Mouse (Mus musculus) hindbrain, embryonic 12.5 days (tissue): ENCODE measurements around the gene Ccdc130. TPM values are rescaled to one million over a fixed set of nuclear protein-coding genes. Genes with fewer than 3 reads are reported as not detected.
A peak's percentile ranks its signal among the peaks of the same experiment; 100 is the strongest.

ENCODE experiments used
- ATAC-seq: fragments of 200-750 bp; cut with Nextera tagmentation; 2 replicates; pipeline ENCODE4 v1.8.0; 2017; ENCODE audit warnings: moderate TSS enrichment; ENCODE audit not compliant: low FRiP score
- H3K27ac ChIP-seq: fragments of 300-500 bp; sonication (generic); 2 replicates; pipeline ENCODE4 v1.5.1; 2016; ENCODE audit warnings: mild to moderate bottlenecking
- H3K27me3 ChIP-seq: fragments of 300-500 bp; sonication (generic); 2 replicates; pipeline ENCODE4 v1.6.1; 2016; ENCODE audit warnings: mild to moderate bottlenecking
- H3K36me3 ChIP-seq: fragments of 300-500 bp; sonication (generic); 2 replicates; pipeline ENCODE4 v1.6.1; 2016; ENCODE audit warnings: mild to moderate bottlenecking
- H3K4me1 ChIP-seq: fragments of 300-500 bp; sonication (generic); 2 replicates; pipeline ENCODE4 v1.6.1; 2016
- H3K4me2 ChIP-seq: fragments of 300-500 bp; sonication (generic); replicated peaks from 2 replicates; pipeline ENCODE4 v1.6.1; 2016; ENCODE audit warnings: mild to moderate bottlenecking
- H3K4me3 ChIP-seq: fragments of 300-500 bp; sonication (generic); 2 replicates; pipeline ENCODE4 v1.5.1; 2016; ENCODE audit warnings: mild to moderate bottlenecking
- H3K9ac ChIP-seq: fragments of 300-500 bp; sonication (generic); 2 replicates; pipeline ENCODE4 v1.6.1; 2016; ENCODE audit warnings: mild to moderate bottlenecking, moderate library complexity
- H3K9me3 ChIP-seq: fragments of 300-500 bp; sonication (generic); replicated peaks from 2 replicates; pipeline ENCODE4 v1.6.1; 2016; ENCODE audit warnings: mild to moderate bottlenecking
- WGBS: fragments of 180-500 bp; shearing (Covaris S2); methylation state at CpG from one replicate; pipeline ENCODE4 v1.1.7; 2016; 5-methylcytosine and 5-hydroxymethylcytosine counted together
- microRNA counts: library from miRNA; unstranded; fragments of <30 nt; microRNA quantifications from one replicate; lab custom pipeline; 2017
- microRNA-seq: library from miRNA; unstranded; fragments of <30 nt; microRNA quantifications from one replicate; pipeline ENCODE4, GENCODE M21; 2017
- polyA plus RNA-seq: library from polyadenylated mRNA; unstranded; fragments of >200 nt; fragmentation: Nextera tagmentation; extraction: Ambion mirVana; gene quantifications from 2 replicates; pipeline ENCODE4 v1.2.1, GENCODE M21; 2016

Gene Ccdc130
- polyA plus RNA-seq, 1 experiment from 2014 or later: 22.0 TPM

DNA sequence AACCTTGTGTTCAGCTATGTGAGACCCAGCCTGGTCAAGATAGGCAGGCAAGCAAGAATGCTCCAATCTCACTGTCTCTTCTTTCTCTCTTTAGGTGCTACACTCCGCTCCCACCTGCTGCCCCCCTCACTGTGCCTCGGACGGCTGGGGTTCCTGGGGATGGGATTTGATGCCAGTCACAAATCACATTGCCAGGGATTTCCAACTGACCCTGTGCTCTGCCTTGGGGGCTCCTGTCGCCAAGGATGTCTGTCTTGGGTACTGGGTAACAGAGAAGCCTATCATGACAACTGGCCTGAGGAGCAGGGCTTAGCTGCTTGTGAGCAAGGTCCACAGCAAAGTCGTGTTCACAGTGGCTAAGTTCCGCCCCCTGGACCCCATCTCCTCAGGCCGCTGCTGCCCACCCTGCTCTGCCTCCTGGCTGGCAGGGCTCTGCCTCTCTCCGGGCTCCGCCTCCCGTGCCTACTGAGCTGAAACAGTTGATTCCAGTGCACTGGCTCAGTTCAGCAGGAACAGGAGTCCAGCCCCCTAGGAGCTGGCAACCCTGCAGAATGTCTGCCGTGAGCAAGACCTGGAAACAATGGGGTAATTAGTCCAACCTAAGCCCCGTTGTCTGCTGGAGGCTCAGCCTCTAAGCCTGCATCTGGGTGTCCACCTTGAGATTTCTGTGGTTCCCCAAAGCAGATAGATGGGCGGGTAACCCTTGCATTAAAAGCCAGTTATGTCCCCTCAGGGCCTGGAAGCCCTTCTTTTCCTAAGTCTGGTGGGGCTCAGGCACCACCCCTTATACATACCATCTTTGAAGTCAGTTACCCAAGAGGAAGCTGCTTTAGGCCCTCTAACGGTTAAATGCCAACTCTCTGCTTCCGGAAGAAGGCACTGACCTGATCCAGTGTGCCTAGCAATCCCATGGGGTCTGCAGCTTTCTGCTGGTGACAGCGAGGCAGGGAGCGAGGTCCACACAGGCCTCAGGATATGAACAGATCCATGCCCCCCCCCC is 61.5 kb downstream of the Ccdc130 start:
- no peak overlapping the region for H3K4me3 ChIP-seq
- WGBS: 50% methylated on average over 17 of the region's 17 CpGs
- H3K4me1 ChIP-seq: peaks cover 31% of the 10 kb centered on the region
- no peak overlapping the region for H3K4me2 ChIP-seq
- H3K27me3 ChIP-seq: no peaks in the 10 kb centered on the region
- peak; percentile 15; the same call in 1 of the 2 replicates for ATAC-seq
- no peak overlapping the region; the same call in 1 of the 2 replicates for H3K9ac ChIP-seq
- H3K27ac ChIP-seq: peak overlapping the region; percentile 55
- H3K36me3 ChIP-seq: peaks cover 32% of the 10 kb centered on the region
- no peaks in the 10 kb centered on the region for H3K9me3 ChIP-seq

DNA sequence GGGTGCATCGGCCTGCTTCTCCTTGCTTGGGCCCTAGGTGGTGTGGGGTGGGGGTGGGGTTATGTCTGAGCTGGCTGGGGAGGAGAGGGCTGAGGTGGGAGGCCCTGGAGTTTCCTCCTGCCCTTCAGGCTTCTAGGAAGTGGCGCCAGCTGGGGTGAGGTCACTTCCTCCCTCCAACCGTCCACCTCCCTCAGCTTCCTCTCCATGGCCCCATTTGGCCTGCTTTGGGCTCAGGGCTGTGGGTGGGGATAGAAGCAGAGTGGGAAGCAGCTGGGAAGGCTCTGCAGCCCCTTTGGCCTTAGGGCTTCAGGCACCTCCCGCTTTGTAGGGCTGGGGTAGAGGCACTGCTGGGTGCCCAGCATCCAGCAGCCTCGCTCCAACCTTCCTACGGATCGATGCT is 62.4 kb downstream of the Ccdc130 start:
- no peak overlapping the region for H3K9ac ChIP-seq

More for the DNA sequence above, 62.4 kb downstream of the Ccdc130 start:
- WGBS: 65% methylated on average over 7 of the region's 7 CpGs
- Histone ChIP-seq H3K27me3 (no peaks in the 10 kb centered on the region), H3K4me2 (no peak overlapping the region), H3K4me3 (no peak overlapping the region), H3K36me3 (peaks cover 23% of the 10 kb centered on the region), H3K4me1 (peaks cover 39% of the 10 kb centered on the region), H3K27ac (peak overlapping the region; percentile 55), H3K9me3 (no peaks in the 10 kb centered on the region)
- no peak for ATAC-seq

MicroRNA genes within 50 kb of the gene (microRNA counts, 519-probe panel; counts per million panel counts)
- microRNA mmu-miR-23a (lab: Ali Mortazavi, UCI) (4,680 counts per million, percentile 88 among the panel's probes with 10 or more counts), microRNA mmu-miR-27a (lab: Ali Mortazavi, UCI) (5,224 counts per million, percentile 93 among the panel's probes with 10 or more counts)

Small RNA genes within 50 kb of the gene (microRNA-seq; reads per million reads assigned to microRNA genes)
- gene Mir23a: 5,345 reads per million, percentile 90 among the genes with 10 or more reads in this experiment
- gene Mir24-2: not detected
- gene Mir27a: 127 reads per million, percentile 49 among the genes with 10 or more reads in this experiment
- not detected for gene Mir3074-2

Other genes with a start within 250 kb of the Ccdc130 start
- gene Palm3, start 248.9 kb downstream of the Ccdc130 start, polyA plus RNA-seq: 8.6 and 10.9 TPM in 2 replicates
- 0.14 and 0.33 TPM in 2 replicates for gene Il27ra, start 227.8 kb downstream of the Ccdc130 start, polyA plus RNA-seq
- gene Rln3, start 225.4 kb downstream of the Ccdc130 start, polyA plus RNA-seq: not detected in 2 replicates
- gene Gm10643, start 205.2 kb downstream of the Ccdc130 start, polyA plus RNA-seq: 2.1 and 3.0 TPM in 2 replicates
- gene Rfx1, start 203.5 kb downstream of the Ccdc130 start, polyA plus RNA-seq: 8.9 and 9.4 TPM in 2 replicates
- 16.4 and 19.7 TPM in 2 replicates for gene Dcaf15, start 165.6 kb downstream of the Ccdc130 start, polyA plus RNA-seq
- 0.39 and 0.50 TPM in 2 replicates for gene Podnl1, start 144.4 kb downstream of the Ccdc130 start, polyA plus RNA-seq
- 21.6 and 21.7 TPM in 2 replicates for gene Cc2d1a, start 122.4 kb downstream of the Ccdc130 start, polyA plus RNA-seq
- gene 4930432K21Rik, start 122.4 kb downstream of the Ccdc130 start, polyA plus RNA-seq: 1.6 and 1.9 TPM in 2 replicates
- gene Nanos3, start 85.2 kb downstream of the Ccdc130 start, polyA plus RNA-seq: 5.8 and 7.2 TPM in 2 replicates
- 57.5 and 59.0 TPM in 2 replicates for gene Zswim4, start 33.3 kb downstream of the Ccdc130 start, polyA plus RNA-seq
- 255 and 266 TPM in 2 replicates for gene D8Ertd738e, start 20.7 kb downstream of the Ccdc130 start, polyA plus RNA-seq
- gene Mri1, start 13.1 kb downstream of the Ccdc130 start, polyA plus RNA-seq: 57.3 and 62.9 TPM in 2 replicates
- 13.3 and 16.1 TPM in 2 replicates for gene Cacna1a, start 118.1 kb upstream of the Ccdc130 start, polyA plus RNA-seq